Mouse (Mus musculus) embryonic facial prominence, embryonic 11.5 days (tissue): ENCODE results near the gene Jarid2. TPM values are rescaled to one million over a fixed set of nuclear protein-coding genes. Genes with fewer than 3 reads are reported as not detected.
A peak's percentile ranks its signal among the peaks of the same experiment; 100 is the strongest.

ENCODE experiments used
- ATAC-seq: fragments of 200-750 bp; cut with Nextera tagmentation; replicated peaks from 2 replicates; pipeline ENCODE4 v1.8.0; 2017; ENCODE audit warnings: low read depth; ENCODE audit not compliant: insufficient number of reproducible peaks, low FRiP score, low TSS enrichment
- DNase-seq: peaks from one replicate; pipeline ENCODE4 v3.0.0-alpha.2; 2015; ENCODE audit warnings: low spot score
- H3K27ac ChIP-seq: fragments of 300-500 bp; sonication (generic); replicated peaks from 2 replicates; pipeline ENCODE4 v1.5.1; 2014; ENCODE audit warnings: mild to moderate bottlenecking, low read depth, low read length, control low read depth
- H3K27me3 ChIP-seq: fragments of 300-500 bp; sonication (generic); 2 replicates; pipeline ENCODE4 v1.6.1; 2014; ENCODE audit warnings: mild to moderate bottlenecking, low read length, moderate library complexity, mixed read lengths; ENCODE audit not compliant: control insufficient read depth, insufficient read depth
- H3K36me3 ChIP-seq: fragments of 300-500 bp; sonication (generic); replicated peaks from 2 replicates; pipeline ENCODE4 v1.6.1; 2014; ENCODE audit warnings: low read depth, mild to moderate bottlenecking, low read length, moderate library complexity, mixed read lengths; ENCODE audit not compliant: control insufficient read depth, insufficient read depth
- H3K4me1 ChIP-seq: fragments of 300-500 bp; sonication (generic); 2 replicates; pipeline ENCODE4 v1.6.1; 2014; ENCODE audit warnings: low read length, mixed read lengths; ENCODE audit not compliant: control insufficient read depth, insufficient read depth
- H3K4me2 ChIP-seq: fragments of 300-500 bp; sonication (generic); 2 replicates; pipeline ENCODE4 v1.6.1; 2014; ENCODE audit warnings: low read depth, mild to moderate bottlenecking, control low read depth, low read length, moderate library complexity
- H3K4me3 ChIP-seq: fragments of 300-500 bp; sonication (generic); 2 replicates; pipeline ENCODE4 v1.5.1; 2014; ENCODE audit warnings: low read depth, low read length, control low read depth
- H3K9ac ChIP-seq: fragments of 300-500 bp; sonication (generic); replicated peaks from 2 replicates; pipeline ENCODE4 v1.6.1; 2014; ENCODE audit warnings: mild to moderate bottlenecking, control low read depth, low read length
- H3K9me3 ChIP-seq: fragments of 300-500 bp; sonication (generic); replicated peaks from 2 replicates; pipeline ENCODE4 v1.6.1; 2016; ENCODE audit warnings: mild to moderate bottlenecking, low read length, inconsistent platforms, mixed read lengths; ENCODE audit not compliant: control insufficient read depth
- WGBS: fragments of 180-500 bp; shearing (Covaris S2); extraction: QIAGEN DNeasy Blood & Tissue Kit; methylation state at CpG from one replicate; pipeline ENCODE4 v1.1.7; 2014; 5-methylcytosine and 5-hydroxymethylcytosine counted together
- polyA plus RNA-seq: library from polyadenylated mRNA; unstranded; fragments of >200 nt; fragmentation: Nextera tagmentation; extraction: Ambion mirVana; gene quantifications from 2 replicates; pipeline ENCODE4 v1.2.1, GENCODE M21; 2014

Gene Jarid2
- polyA plus RNA-seq, 1 experiment from 2014 or later = 32.9 TPM

GRCm38 (mm10) chr13:44730939-44731551, 1.8 kb downstream of the Jarid2 start:
- Histone ChIP-seq H3K36me3 (no peaks in the 10 kb centered on the region), H3K4me3 (peak overlapping the region; percentile 73), H3K4me1 (no peaks in the 10 kb centered on the region; the same call in 1 of the 2 replicates), H3K9ac (peak overlapping the region; percentile 89), H3K9me3 (no peaks in the 10 kb centered on the region), H3K4me2 (peak overlapping the region; percentile 78), H3K27me3 (no peaks in the 10 kb centered on the region), H3K27ac (peak overlapping the region; percentile 87)
- under 1% methylated on average over 40 of the region's 41 CpGs for WGBS
- DNase-seq = peak; percentile 91
- peak; percentile 78 for ATAC-seq

DNA sequence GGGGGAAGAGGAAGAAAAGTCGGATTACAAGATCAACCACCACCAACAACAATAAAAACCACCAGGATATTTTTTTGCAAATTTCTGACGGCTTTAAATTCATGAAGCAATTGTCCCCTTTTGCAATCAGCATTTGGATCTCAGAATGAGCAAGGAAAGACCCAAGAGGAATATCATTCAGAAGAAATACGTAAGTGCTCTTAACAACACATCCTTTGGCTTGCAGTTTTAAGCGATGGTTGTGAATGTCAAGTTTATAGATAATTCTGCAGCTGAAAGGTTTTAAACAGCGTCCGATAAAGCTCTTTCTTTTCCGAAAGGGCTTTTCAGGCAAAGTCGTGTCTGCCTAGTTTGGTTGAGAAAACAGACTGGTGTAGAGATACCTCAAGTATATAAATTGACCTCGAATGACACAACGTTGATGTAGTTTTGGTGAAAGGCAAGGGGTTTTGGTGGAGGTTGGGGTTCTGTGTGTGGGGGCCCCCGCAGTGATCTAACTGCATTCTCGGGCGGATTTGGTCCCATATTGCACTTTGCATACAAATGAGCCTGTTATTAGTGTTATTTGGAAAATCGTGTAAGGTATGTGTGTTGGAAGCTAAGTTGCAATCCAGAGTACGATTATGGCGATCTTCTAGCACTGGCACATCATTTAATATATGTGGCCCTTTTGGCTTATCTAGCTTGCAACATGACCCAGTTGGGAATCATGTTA, 2.6 kb downstream of the Jarid2 start:
- Histone ChIP-seq H3K27me3 (no peaks in the 10 kb centered on the region), H3K4me1 (no peaks in the 10 kb centered on the region; the same call in 1 of the 2 replicates), H3K27ac (no peak overlapping the region), H3K4me3 (peak overlapping the region; percentile 73), H3K9ac (peak overlapping the region; percentile 70), H3K9me3 (no peaks in the 10 kb centered on the region), H3K36me3 (no peaks in the 10 kb centered on the region), H3K4me2 (peak overlapping the region; percentile 78)
- no peak for ATAC-seq
- 0% methylated on average over 16 of the region's 16 CpGs for WGBS
- DNase-seq = no peak

- H3K4me1 ChIP-seq = no peaks in the 10 kb centered on the region; the same call in 1 of the 2 replicates
- H3K9ac ChIP-seq = peak overlapping the region; percentile 70
- peak; percentile 41 for DNase-seq
- H3K9me3 ChIP-seq = no peaks in the 10 kb centered on the region
- WGBS = 0% methylated on average over 7 of the region's 7 CpGs
- H3K4me2 ChIP-seq = peak overlapping the region; percentile 78
- peak overlapping the region; percentile 73 for H3K4me3 ChIP-seq
- H3K36me3 ChIP-seq = no peaks in the 10 kb centered on the region
- no peak overlapping the region for H3K27ac ChIP-seq
- no peaks in the 10 kb centered on the region for H3K27me3 ChIP-seq
- ATAC-seq = no peak
These were observed 3.2 kb downstream of the Jarid2 start for GRCm38 (mm10) chr13:44732442-44732974.

- H3K4me2 ChIP-seq = peak overlapping the region; percentile 78
- H3K4me3 ChIP-seq = peak overlapping the region; percentile 73
- ATAC-seq (no peak), DNase-seq (peak; percentile 67)
- H3K4me1 ChIP-seq = no peaks in the 10 kb centered on the region; the same call in 1 of the 2 replicates
- H3K9ac ChIP-seq = peak overlapping the region; percentile 74
- no peaks in the 10 kb centered on the region for H3K9me3 ChIP-seq
- H3K27me3 ChIP-seq = no peaks in the 10 kb centered on the region
- peak overlapping the region; percentile 52 for H3K27ac ChIP-seq
- WGBS = 0% methylated on average over 13 of the region's 13 CpGs
- H3K36me3 ChIP-seq = no peaks in the 10 kb centered on the region
These were observed 3.7 kb downstream of the Jarid2 start for GRCm38 (mm10) chr13:44733036-44733372.

GRCm38 (mm10) chr13:44733373-44734111, 4.3 kb downstream of the Jarid2 start:
- Histone ChIP-seq H3K27ac (peak overlapping the region; percentile 52), H3K36me3 (no peaks in the 10 kb centered on the region), H3K4me1 (no peaks in the 10 kb centered on the region; the same call in 1 of the 2 replicates), H3K9me3 (no peaks in the 10 kb centered on the region), H3K4me2 (peak overlapping the region; percentile 78), H3K4me3 (peak overlapping the region; percentile 73), H3K27me3 (no peaks in the 10 kb centered on the region), H3K9ac (peak overlapping the region; percentile 74)
- DNase-seq = peak; percentile 82
- peak; percentile 10; the same call in 1 of the 2 replicates for ATAC-seq
- WGBS = 0% methylated on average over 43 of the region's 71 CpGs

GRCm38 (mm10) chr13:44734441-44734840, 5.2 kb downstream of the Jarid2 start:
- Histone ChIP-seq H3K4me2 (peak overlapping the region; percentile 78; the same call in 1 of the 2 replicates), H3K36me3 (no peaks in the 10 kb centered on the region), H3K4me1 (no peaks in the 10 kb centered on the region; the same call in 1 of the 2 replicates), H3K9me3 (no peaks in the 10 kb centered on the region), H3K4me3 (peak overlapping the region; percentile 73), H3K9ac (no peak overlapping the region), H3K27ac (no peak overlapping the region), H3K27me3 (no peaks in the 10 kb centered on the region)
- no peak for ATAC-seq
- DNase-seq = no peak
- WGBS = 71% methylated on average over 5 of the region's 5 CpGs

- Histone ChIP-seq H3K27me3 (no peaks in the 10 kb centered on the region), H3K4me3 (no peak overlapping the region), H3K4me1 (no peaks in the 10 kb centered on the region; the same call in 1 of the 2 replicates), H3K9ac (no peak overlapping the region), H3K36me3 (no peaks in the 10 kb centered on the region), H3K9me3 (no peaks in the 10 kb centered on the region), H3K27ac (no peak overlapping the region), H3K4me2 (no peak overlapping the region)
- peak; percentile 42 for DNase-seq
- 17% methylated on average over 1 of the region's 1 CpGs for WGBS
- no peak for ATAC-seq
These were observed 5.9 kb downstream of the Jarid2 start for GRCm38 (mm10) chr13:44735088-44735690.
